Mouse (Mus musculus) heart, adult 8-10 months (tissue): ENCODE data around the gene Hes7. TPM values are rescaled to one million over a fixed set of nuclear protein-coding genes. Genes with fewer than 3 reads are reported as not detected.

Source experiments
- DNase-seq: peaks from one replicate; pipeline ENCODE4 v3.0.0; 2022; ENCODE audit warnings: low spot score
- total RNA-seq, 4 experiments: library from RNA; stranded (reverse); gene quantifications; 2 replicates each; pipeline ENCODE4 v1.2.4; 2022

The Hes7 gene
- total RNA-seq, 4 experiments from 2014 or later: 0.12 TPM; not detected in 3

DNA sequence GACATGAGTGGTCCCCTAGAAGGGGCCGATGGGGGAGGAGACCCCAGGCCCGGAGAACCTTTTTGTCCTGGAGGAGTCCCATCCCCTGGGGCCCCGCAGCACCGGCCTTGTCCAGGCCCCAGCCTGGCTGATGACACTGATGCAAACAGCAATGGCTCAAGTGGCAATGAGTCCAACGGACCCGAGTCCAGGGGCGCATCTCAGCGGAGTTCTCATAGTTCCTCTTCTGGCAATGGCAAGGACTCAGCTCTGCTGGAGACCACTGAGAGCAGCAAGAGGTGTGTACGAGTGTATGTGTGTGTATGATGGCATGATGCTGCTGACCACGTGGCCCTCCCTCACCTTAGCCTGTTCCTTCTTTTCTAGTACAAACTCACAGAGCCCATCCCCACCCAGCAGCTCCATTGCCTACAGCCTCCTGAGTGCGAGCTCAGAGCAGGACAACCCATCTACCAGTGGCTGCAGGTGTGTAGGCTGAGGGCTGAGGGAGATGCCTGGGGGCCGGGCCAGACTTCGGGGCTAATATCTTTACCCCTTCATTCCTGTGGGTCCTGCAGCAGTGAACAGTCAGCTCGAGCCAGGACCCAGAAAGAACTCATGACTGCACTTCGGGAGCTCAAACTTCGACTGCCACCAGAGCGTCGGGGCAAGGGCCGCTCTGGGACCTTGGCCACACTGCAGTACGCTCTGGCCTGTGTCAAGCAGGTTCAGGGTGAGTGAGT is 19.4 kb upstream of the Hes7 start:
- no peak for DNase-seq

DNA sequence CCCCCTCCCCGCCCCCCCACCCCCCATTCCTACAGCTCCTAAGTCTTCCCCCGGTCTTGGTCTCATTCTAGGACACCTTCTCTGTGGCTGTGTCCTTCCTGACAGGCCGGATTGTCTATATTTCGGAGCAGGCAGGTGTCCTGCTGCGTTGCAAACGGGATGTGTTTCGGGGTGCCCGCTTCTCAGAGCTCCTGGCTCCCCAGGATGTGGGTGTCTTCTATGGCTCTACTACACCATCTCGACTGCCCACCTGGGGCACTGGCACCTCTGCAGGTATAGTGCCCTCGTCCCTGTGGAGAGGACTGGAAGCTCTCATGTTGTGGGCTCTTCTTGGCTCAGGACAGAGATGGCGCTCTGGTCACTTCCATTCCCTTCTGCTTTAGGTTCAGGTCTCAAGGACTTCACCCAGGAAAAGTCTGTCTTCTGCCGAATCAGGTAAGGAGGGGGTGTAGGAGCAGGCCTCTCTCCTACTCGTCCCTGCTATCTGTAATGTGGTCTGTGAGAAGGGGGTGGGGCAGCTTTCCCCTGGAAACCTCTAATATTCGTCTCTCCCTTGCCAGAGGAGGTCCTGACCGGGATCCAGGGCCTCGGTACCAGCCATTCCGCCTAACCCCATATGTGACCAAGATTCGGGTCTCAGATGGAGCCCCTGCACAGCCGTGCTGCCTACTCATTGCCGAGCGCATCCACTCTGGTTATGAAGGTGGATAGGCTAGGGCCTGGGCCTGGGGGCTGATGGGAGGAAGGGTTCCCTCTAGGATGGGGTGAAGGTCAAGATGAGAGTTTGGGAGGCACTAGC is 18.4 kb upstream of the Hes7 start:
- no peak for DNase-seq

DNA sequence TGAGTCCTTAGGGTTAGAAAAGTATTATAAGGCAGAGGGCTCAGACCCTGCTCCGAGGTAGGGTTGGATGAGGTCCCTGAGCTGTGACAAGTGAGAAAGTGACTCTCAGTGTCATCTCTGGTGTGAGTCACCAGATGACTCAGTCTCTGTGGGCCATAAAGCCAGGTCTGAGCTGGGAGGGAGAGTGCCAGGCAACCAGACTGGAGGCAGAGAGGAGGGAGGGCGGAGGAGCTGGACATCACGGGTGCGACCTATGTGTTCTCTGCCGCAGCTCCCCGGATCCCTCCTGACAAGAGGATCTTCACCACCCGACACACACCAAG is 17.8 kb upstream of the Hes7 start:
- no peak for DNase-seq

DNA sequence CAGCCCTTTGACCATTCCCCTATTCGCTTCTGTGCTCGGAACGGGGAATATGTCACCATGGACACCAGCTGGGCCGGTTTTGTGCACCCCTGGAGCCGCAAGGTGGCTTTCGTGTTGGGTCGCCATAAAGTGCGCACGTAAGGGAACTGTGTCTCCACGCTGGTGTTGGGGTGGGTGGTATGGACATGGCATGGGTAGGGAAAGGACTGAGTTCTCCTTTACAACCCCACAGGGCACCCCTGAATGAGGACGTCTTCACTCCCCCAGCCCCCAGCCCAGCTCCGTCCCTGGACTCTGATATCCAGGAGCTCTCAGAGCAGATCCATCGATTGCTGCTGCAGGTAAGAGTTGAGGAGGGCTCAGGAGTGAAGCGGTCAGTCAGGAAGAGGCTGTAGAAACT is 17.1 kb upstream of the Hes7 start:
- no peak for DNase-seq

GRCm38 (mm10) chr11:69103531-69104435 is 16.4 kb upstream of the Hes7 start:
- DNase-seq: no peak

- no peak for DNase-seq
These were observed 15.7 kb upstream of the Hes7 start for GRCm38 (mm10) chr11:69104487-69104886.

- no peak for DNase-seq
These were observed 15.0 kb upstream of the Hes7 start for GRCm38 (mm10) chr11:69105227-69105626.

DNA sequence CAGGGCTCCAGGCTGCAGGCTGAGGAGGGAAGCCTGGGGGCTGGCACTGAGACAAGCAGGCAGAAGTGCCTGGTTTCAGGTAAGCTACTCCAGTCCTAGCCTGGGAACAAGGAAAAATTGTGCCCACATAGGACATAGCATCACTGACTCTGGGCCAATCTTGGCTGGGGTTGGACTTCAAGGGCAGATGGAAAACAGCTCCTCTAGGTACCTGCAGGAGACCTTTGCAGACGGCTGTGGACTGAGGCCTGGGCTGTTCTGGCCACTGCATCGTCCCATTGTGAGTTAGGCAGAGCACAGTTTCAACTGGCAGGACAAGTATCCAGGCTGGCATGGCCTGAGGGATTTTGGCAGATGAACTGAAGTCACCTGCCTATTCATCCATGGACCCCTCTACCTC is 14.4 kb upstream of the Hes7 start:
- no peak for DNase-seq

GRCm38 (mm10) chr11:69106299-69106698 is 13.9 kb upstream of the Hes7 start:
- DNase-seq: no peak

- DNase-seq: no peak
These were observed 13.4 kb upstream of the Hes7 start for GRCm38 (mm10) chr11:69106842-69107241.

DNA sequence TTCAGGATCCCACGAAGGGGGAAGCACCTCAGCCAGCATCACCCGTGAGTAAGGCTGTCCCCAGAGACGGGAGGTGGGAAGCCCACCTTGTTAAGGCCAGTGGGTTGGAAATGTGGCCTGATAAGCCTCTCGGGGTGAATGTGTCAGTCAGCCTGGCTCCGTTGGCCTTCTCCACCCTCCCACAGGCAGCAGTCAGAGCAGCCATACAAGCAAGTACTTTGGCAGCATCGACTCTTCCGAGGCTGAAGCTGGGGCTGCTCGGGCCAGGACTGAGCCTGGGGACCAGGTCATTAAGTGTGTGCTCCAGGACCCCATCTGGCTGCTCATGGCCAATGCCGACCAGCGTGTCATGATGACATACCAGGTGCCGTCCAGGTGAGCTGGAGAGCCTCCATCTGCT is 12.5 kb upstream of the Hes7 start:
- DNase-seq: no peak

GRCm38 (mm10) chr11:69108223-69108622 is 12.0 kb upstream of the Hes7 start:
- DNase-seq: no peak

DNA sequence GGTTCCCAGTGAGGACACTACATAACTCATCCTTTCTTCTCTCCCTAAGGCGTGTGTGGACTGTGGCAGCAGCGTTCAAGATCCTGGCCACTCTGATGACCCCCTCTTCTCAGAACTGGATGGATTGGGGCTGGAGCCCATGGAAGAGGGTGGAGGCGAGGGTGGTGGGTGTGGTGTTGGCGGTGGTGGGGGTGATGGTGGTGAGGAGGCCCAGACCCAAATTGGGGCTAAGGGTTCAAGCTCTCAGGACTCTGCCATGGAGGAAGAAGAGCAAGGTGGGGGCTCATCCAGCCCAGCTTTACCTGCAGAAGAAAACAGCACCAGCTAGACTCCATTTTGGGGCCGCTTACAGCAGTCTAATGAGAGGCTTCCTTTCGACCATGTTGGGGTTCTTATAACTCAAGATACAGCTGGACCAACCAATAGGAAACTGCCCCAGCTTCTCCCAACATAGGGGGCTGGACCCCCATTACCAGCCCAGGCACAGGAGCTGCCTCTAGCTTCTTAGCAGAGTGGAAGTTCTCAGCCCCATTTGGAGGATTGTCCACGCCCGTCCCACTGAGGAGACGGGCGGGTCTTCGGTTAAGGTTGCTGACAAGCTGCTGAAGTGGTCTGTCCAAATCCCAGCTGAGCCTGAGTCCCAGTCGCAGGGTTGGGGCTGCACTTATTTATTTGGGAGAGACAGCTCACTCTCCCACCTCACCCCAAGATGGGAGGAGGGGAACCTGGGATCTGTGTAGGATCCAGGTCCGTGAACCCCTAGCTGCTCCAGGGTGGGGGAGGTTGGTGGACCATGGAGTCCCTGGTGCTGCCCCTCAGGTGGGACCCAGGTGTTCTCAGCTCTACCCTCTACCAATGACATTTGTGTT is 10.9 kb upstream of the Hes7 start:
- DNase-seq: no peak

GRCm38 (mm10) chr11:69110319-69111046 is 9.7 kb upstream of the Hes7 start:
- DNase-seq: peak; percentile 93

DNA sequence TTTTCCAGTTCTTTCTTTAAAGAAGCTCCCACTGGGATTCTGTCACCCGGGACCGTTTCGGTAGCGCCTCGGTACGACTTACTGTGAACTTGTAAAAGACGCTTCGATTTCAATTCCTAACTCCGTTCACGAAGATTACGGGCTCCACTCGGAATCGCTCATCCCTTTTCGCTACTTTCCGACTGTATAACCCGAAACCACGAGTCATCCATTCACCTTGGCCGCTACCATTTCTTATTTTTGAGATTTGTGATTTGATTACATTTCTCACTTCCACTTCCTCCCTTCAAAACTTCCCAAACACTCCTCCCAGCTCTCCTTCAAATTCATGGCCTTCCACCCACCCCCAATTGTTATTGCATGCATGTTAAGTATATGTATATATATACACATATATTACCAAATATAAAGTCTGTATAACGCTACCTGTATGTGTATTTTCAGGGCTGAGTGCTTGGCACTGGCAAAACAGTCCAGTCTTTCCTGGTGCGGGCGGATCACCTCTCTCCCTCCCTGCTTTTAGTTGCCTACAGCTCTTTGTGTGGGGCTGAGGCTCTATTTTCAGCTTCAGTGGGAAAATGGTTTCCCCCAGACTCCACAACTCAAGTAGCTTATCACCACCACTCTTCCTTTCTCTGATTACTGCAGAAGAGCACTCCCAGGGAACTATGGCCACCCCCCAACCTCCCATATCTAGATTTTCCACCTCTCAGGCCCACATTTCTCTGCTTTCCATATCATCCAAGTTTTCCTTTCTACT is 9.0 kb upstream of the Hes7 start:
- DNase-seq: no peak

GRCm38 (mm10) chr11:69111865-69112264 is 8.3 kb upstream of the Hes7 start:
- no peak for DNase-seq

DNA sequence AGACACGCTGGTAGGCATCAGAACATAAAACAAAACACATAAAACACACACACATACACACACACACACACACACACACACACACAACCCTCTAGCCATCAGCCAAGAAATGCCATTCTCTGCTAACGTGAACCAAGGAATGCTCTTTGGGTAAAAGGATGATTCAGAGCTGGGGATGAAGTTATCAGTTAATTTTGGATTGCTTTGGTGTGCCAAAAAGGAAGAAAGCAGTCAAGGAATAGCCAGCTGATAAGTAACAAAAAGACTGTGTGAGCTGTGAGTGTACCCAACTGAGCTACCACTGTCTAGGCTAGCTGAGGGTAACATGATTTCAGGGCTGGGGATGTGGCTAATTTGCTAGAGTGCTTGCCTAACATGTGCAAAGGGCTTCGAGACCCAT is 6.2 kb upstream of the Hes7 start:
- no peak for DNase-seq

DNA sequence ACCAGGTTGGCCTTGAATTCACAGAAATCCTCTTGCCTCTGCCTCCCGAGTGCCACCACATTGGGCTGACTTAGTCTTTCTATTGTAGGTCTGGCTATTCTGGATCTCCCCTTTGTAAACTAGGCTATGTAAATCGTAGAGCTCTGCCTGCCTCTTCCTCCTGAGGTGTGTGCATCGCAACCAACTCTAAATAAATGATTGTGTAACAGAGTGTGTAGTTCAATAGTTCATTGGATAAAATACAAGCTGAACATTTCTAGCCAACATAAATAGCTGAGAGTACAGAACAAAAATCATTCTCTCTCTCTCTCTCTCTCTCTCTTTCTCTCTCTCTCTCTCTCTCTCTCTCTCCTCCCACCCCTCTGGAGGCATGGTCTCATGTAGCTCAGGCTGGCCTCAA is 5.6 kb upstream of the Hes7 start:
- DNase-seq: no peak

DNA sequence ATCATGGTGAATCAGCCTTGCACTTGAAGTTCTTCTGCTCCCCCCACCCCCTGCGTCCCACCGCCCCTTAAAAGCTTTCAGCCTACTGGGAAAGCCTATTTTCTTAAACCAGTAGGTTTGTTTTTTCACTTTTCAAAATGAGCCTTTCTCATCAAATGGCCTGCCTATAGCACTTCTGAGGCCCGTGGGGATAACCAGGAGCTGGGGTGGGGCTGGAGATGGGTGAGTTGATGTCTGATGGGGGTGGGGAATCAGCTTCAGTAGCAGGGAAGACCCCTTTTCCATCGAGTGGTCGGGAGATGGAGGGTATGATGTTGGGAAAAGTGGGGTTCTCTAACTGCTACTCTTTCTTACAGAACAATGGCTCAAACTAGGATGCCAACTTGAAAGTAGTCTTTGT is 3.4 kb upstream of the Hes7 start:
- DNase-seq: no peak
